Mouse (Mus musculus) urinary bladder, adult 2 months (tissue): ENCODE measurements at regions not wholly inside any gene's neighbourhood (a gene's known extent, or its start where the extent isn't known, plus 50 kb on each side); places are given as distances from the start of the nearest gene placed in this dataset.
A peak's percentile ranks its signal among the peaks of the same experiment; 100 is the strongest.

Source experiments
- DNase-seq: peaks from one replicate; pipeline ENCODE4 v3.0.0; 2022; ENCODE audit warnings: low spot score

- no peak for DNase-seq
Observed at GRCm38 (mm10) chr2:8628007-8628406, 1118.6 kb upstream of the Celf2 start.

- DNase-seq: no peak
Observed at GRCm38 (mm10) chr2:8628485-8629208, 1119.3 kb upstream of the Celf2 start.

- no peak for DNase-seq
Observed at GRCm38 (mm10) chr2:8638082-8638481, 1128.7 kb upstream of the Celf2 start.

GRCm38 (mm10) chr2:8639282-8639681 is 1129.9 kb upstream of the Celf2 start:
- DNase-seq: no peak

GRCm38 (mm10) chr2:8645463-8645862 is 1136.1 kb upstream of the Celf2 start:
- no peak for DNase-seq

GRCm38 (mm10) chr2:8660544-8660943 is 1151.2 kb upstream of the Celf2 start:
- DNase-seq: no peak

GRCm38 (mm10) chr2:8673751-8674378 is 1164.5 kb upstream of the Celf2 start:
- no peak for DNase-seq

GRCm38 (mm10) chr2:8675537-8675936 is 1166.2 kb upstream of the Celf2 start:
- no peak for DNase-seq

GRCm38 (mm10) chr2:8676546-8676945 is 1167.2 kb upstream of the Celf2 start:
- DNase-seq: no peak

- no peak for DNase-seq
Observed at GRCm38 (mm10) chr2:8690846-8691643, 1181.7 kb upstream of the Celf2 start.

GRCm38 (mm10) chr2:8729306-8729705 is 1151.7 kb upstream of the 4930412O13Rik start:
- DNase-seq: peak; percentile 52

- no peak for DNase-seq
Observed at GRCm38 (mm10) chr2:8754142-8754541, 1126.9 kb upstream of the 4930412O13Rik start.

- DNase-seq: no peak
Observed at GRCm38 (mm10) chr2:8756546-8756945, 1124.5 kb upstream of the 4930412O13Rik start.

GRCm38 (mm10) chr2:8770636-8771035 is 1110.4 kb upstream of the 4930412O13Rik start:
- DNase-seq: no peak

- DNase-seq: no peak
Observed at GRCm38 (mm10) chr2:8781152-8781935, 1099.7 kb upstream of the 4930412O13Rik start.

- DNase-seq: no peak
Observed at GRCm38 (mm10) chr2:8782225-8782624, 1098.8 kb upstream of the 4930412O13Rik start.

- no peak for DNase-seq
Observed at GRCm38 (mm10) chr2:8802061-8802460, 1079.0 kb upstream of the 4930412O13Rik start.

GRCm38 (mm10) chr2:8809609-8810008 is 1071.4 kb upstream of the 4930412O13Rik start:
- no peak for DNase-seq

- no peak for DNase-seq
Observed at GRCm38 (mm10) chr2:8818127-8818526, 1062.9 kb upstream of the 4930412O13Rik start.

- no peak for DNase-seq
Observed at GRCm38 (mm10) chr2:8825406-8825805, 1055.6 kb upstream of the 4930412O13Rik start.
